Mouse (Mus musculus): ENCODE data around the gene Ttc39b. TPM values are rescaled to one million over a fixed set of nuclear protein-coding genes. Genes with fewer than 3 reads are reported as not detected.

Ttc39b gene
- polyA plus RNA-seq, 1 experiment: 2.5 TPM

DNA sequence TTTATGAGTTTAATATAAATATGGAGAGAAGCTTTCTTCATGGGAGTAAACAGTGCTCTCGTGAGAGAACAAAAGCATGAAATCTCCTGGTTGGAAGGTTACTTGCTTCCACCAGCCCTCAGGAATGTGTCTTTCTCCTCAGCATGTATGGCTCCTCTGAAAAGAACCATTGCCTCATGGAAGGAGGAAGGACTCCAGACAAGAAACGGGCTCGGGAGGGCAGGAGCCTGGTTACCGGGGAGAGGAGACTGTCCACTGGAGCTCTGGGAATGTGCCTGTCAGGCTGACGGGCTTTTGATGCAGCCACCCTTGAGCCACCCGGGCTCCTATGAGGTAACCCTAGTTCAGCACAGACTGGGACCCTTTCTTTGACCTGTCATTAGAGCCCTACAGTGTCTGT, 137.6 kb downstream of the Ttc39b start:
- 50% methylated on average over 6 of the region's 6 CpGs for WGBS
- H3K36me3 ChIP-seq (ENCODE audit: control insufficient read depth, insufficient read depth, low read length): no peaks in the 10 kb centered on the region
- H3K4me1 ChIP-seq (ENCODE audit: control insufficient read depth, insufficient read depth, low read length): no peaks in the 10 kb centered on the region
- TF ChIP-seq CTCF (conservative IDR thresholded peaks at IDR 0.05; ENCODE audit: insufficient read depth, insufficient read length, low read depth, low read length) (no peak), POLR2A (IDR thresholded peaks at IDR 0.05; ENCODE audit: low read depth, low read length) (no peak)
- no peak overlapping the region for H3K27ac ChIP-seq (ENCODE audit: insufficient read depth, low read depth, low read length)
- H3K4me3 ChIP-seq (ENCODE audit: insufficient read depth, low read depth, low read length): no peak overlapping the region
- H3K27me3 ChIP-seq (replicated peaks; ENCODE audit: control insufficient read depth, insufficient read depth, low read length): no peaks in the 10 kb centered on the region
- no peak for DNase-seq

DNA sequence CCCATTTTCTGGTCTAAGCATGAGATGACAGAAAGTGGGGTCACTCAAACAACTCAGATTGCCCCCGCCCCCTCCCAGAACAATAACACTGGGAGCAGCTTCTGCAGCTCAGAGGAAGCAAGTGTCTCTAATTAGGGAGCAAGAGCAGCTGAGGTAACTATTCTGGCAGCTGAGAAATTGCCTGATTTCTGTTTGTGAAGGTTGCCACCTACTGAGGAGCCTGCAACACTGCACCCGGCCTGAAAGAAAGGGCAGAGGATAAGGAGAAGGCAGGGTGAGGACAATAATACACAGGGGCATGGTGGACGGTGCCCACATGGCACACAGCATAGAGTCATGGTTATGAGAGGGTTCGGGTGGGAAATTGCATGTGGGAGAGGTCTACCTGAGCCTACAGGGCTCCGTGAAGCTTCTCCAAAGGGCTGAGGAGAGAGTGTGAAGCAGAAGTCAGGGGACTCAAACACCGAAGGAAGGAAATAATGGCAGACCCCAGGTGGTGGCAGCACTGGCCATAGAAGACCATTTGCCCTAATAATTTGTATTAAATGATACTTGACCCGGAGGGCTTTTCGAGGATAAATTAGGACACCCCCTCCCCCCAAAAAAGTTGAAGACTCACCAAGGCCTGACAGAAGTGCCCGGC, 140.6 kb downstream of the Ttc39b start:
- Histone ChIP-seq H3K27me3 (replicated peaks; ENCODE audit: control insufficient read depth, insufficient read depth, low read length) (no peaks in the 10 kb centered on the region), H3K27ac (ENCODE audit: insufficient read depth, low read depth, low read length) (no peak overlapping the region), H3K4me1 (ENCODE audit: control insufficient read depth, insufficient read depth, low read length) (no peaks in the 10 kb centered on the region), H3K36me3 (ENCODE audit: control insufficient read depth, insufficient read depth, low read length) (no peaks in the 10 kb centered on the region), H3K4me3 (ENCODE audit: insufficient read depth, low read depth, low read length) (no peak overlapping the region)
- WGBS: 38% methylated on average over 9 of the region's 9 CpGs
- peak; percentile 57 for DNase-seq
- peak; percentile 77 for TF ChIP-seq CTCF (conservative IDR thresholded peaks at IDR 0.05; ENCODE audit: insufficient read depth, insufficient read length, low read depth, low read length)
- no peak for TF ChIP-seq POLR2A (IDR thresholded peaks at IDR 0.05; ENCODE audit: low read depth, low read length)

DNA sequence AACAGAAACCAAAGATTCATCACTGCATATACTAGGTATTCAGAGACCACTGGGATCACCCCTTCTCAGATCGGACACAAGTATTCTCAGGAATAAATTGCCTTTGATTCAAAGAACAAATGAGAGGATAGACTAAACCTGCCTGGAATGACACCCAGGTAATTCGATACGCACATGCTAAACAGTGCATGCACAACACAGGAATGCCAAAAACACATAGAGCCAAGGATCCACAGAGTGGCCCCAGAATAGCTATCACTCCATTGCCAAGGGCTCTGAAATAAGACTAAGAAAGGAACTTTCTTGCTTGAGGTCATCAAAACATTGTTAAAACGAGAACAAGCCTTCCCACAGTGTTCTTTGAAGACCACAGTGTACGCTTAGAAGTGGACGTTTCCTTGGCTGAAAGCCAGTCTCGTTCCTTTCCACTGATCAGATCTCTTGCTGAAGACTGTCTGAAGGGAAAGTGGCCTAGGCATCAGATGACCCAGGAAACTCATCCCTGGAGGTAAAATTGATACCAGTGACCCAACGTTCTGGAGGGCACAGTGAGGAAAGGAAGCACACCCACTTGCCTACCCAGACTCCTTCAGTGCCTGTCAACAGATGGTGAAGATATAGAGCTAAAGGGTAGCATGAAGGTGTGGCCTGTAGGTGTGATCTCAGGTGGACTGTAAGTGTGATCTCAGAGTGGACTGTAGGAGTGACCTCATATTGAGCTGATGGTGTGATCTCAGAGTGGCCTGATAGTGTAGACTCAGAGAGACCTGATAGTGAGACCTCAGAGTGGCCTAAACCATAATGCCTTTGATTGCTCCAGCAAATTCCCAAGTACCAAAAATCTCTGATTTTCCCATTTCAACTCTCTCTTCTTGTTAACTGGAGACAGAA, 141.6 kb downstream of the Ttc39b start:
- no peaks in the 10 kb centered on the region for H3K27me3 ChIP-seq (replicated peaks; ENCODE audit: control insufficient read depth, insufficient read depth, low read length)
- no peaks in the 10 kb centered on the region for H3K4me1 ChIP-seq (ENCODE audit: control insufficient read depth, insufficient read depth, low read length)
- WGBS: 35% methylated on average over 8 of the region's 8 CpGs
- no peak overlapping the region for H3K4me3 ChIP-seq (ENCODE audit: insufficient read depth, low read depth, low read length)
- peak; percentile 4 for DNase-seq
- no peaks in the 10 kb centered on the region for H3K36me3 ChIP-seq (ENCODE audit: control insufficient read depth, insufficient read depth, low read length)
- H3K27ac ChIP-seq (ENCODE audit: insufficient read depth, low read depth, low read length): no peak overlapping the region
- TF ChIP-seq CTCF (conservative IDR thresholded peaks at IDR 0.05; ENCODE audit: insufficient read depth, insufficient read length, low read depth, low read length) (no peak), POLR2A (IDR thresholded peaks at IDR 0.05; ENCODE audit: low read depth, low read length) (no peak)

DNA sequence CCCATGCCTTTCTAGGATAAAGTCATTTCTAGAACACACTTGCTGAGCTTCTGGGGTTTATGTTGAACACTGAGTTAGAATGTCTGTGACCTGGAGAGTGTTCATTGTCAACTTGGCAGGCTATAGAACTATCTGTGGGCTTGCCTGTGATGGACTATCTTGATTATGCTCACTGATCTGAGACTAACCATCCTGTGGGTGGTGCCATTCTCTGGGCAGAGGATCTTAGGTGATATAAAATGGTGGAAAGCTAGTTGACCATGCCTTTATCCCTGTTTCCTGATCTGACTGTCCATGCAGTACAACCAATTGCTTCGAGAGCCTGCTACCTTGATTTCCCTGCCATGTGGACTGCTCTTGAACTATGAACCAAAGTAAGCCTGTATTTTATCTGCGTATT, 146.6 kb downstream of the Ttc39b start:
- Histone ChIP-seq H3K4me3 (ENCODE audit: insufficient read depth, low read depth, low read length) (no peak overlapping the region), H3K36me3 (ENCODE audit: control insufficient read depth, insufficient read depth, low read length) (no peaks in the 10 kb centered on the region), H3K27me3 (replicated peaks; ENCODE audit: control insufficient read depth, insufficient read depth, low read length) (no peaks in the 10 kb centered on the region), H3K4me1 (ENCODE audit: control insufficient read depth, insufficient read depth, low read length) (no peaks in the 10 kb centered on the region), H3K27ac (ENCODE audit: insufficient read depth, low read depth, low read length) (no peak overlapping the region)
- DNase-seq: no peak
- WGBS: 97% methylated on average over 2 of the region's 2 CpGs
- TF ChIP-seq POLR2A (IDR thresholded peaks at IDR 0.05; ENCODE audit: low read depth, low read length) (no peak), CTCF (conservative IDR thresholded peaks at IDR 0.05; ENCODE audit: insufficient read depth, insufficient read length, low read depth, low read length) (no peak)

DNA sequence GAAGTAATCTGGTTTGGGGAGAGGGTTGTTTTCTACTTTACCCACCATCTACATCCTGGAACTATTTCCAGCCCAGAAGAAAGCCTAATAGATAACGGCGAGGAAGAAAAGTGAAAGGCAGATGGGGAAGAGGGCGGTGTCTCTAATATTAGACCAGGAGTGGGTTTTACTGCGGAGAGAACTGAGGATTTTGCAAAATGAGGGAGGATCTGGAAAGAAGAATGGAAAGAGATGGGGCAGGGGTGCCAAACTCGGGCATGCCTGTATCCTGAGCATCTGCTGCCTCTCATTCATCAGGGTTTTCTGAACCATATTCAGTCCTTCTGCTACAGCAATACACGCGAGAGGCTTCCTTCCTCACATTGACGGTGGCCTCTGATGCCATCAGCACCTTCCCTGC, 149.1 kb downstream of the Ttc39b start:
- no peak for DNase-seq
- Histone ChIP-seq H3K4me3 (ENCODE audit: insufficient read depth, low read depth, low read length) (no peak overlapping the region), H3K4me1 (ENCODE audit: control insufficient read depth, insufficient read depth, low read length) (no peaks in the 10 kb centered on the region), H3K36me3 (ENCODE audit: control insufficient read depth, insufficient read depth, low read length) (no peaks in the 10 kb centered on the region), H3K27ac (ENCODE audit: insufficient read depth, low read depth, low read length) (no peak overlapping the region), H3K27me3 (replicated peaks; ENCODE audit: control insufficient read depth, insufficient read depth, low read length) (no peaks in the 10 kb centered on the region)
- WGBS: 82% methylated on average over 8 of the region's 8 CpGs
- TF ChIP-seq CTCF (conservative IDR thresholded peaks at IDR 0.05; ENCODE audit: insufficient read depth, insufficient read length, low read depth, low read length) (no peak), POLR2A (IDR thresholded peaks at IDR 0.05; ENCODE audit: low read depth, low read length) (no peak)

DNA sequence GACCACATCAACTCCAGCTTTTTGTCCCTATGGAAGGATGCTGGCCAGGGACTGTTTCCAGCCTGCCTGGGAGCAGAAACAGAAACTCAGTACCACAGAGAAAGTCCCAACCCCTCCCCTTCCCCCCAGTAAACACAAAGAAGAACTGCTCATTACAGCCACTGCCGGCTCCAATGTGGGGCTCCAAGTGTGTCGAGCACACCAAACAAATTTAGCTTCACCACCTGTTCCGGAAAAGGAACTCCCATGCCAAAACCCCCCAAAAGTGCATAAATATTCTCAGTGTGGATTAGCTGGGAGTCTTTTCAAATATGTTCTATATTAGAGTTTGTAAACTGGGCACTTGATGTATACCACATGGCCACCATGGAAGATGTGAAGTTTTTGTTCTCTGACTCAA, 151.8 kb downstream of the Ttc39b start:
- no peak for TF ChIP-seq POLR2A (IDR thresholded peaks at IDR 0.05; ENCODE audit: low read depth, low read length)
- no peak for TF ChIP-seq CTCF (conservative IDR thresholded peaks at IDR 0.05; ENCODE audit: insufficient read depth, insufficient read length, low read depth, low read length)
- DNase-seq: no peak
- 73% methylated on average over 3 of the region's 3 CpGs for WGBS
- H3K4me3 ChIP-seq (ENCODE audit: insufficient read depth, low read depth, low read length): no peak overlapping the region
- H3K27ac ChIP-seq (ENCODE audit: insufficient read depth, low read depth, low read length): no peak overlapping the region
- no peaks in the 10 kb centered on the region for H3K4me1 ChIP-seq (ENCODE audit: control insufficient read depth, insufficient read depth, low read length)
- H3K27me3 ChIP-seq (replicated peaks; ENCODE audit: control insufficient read depth, insufficient read depth, low read length): no peaks in the 10 kb centered on the region
- no peaks in the 10 kb centered on the region for H3K36me3 ChIP-seq (ENCODE audit: control insufficient read depth, insufficient read depth, low read length)

DNA sequence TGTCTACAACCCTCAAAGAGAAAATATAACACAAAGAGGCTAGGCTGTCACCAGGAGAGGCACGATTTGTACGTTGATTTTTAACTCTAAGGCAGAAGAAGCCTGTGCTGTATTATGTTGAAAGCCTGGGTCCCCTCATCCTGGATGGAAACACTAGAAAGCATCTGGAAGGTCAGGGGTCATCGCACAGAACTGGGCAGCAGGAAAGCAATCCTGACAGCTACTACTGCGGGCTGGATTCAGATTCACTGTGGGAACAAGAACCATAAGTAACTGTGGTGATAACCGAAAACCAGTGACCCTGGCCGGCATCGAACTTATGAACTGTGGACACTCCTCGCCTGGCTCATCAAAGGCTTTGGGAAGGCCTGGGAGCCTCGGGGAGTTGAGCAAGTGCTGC, 153.3 kb downstream of the Ttc39b start:
- H3K27ac ChIP-seq (ENCODE audit: insufficient read depth, low read depth, low read length): no peak overlapping the region
- WGBS: 43% methylated on average over 9 of the region's 9 CpGs
- DNase-seq: no peak
- H3K4me1 ChIP-seq (ENCODE audit: control insufficient read depth, insufficient read depth, low read length): no peaks in the 10 kb centered on the region
- H3K4me3 ChIP-seq (ENCODE audit: insufficient read depth, low read depth, low read length): no peak overlapping the region
- no peaks in the 10 kb centered on the region for H3K27me3 ChIP-seq (replicated peaks; ENCODE audit: control insufficient read depth, insufficient read depth, low read length)
- TF ChIP-seq CTCF (conservative IDR thresholded peaks at IDR 0.05; ENCODE audit: insufficient read depth, insufficient read length, low read depth, low read length) (no peak), POLR2A (IDR thresholded peaks at IDR 0.05; ENCODE audit: low read depth, low read length) (no peak)
- H3K36me3 ChIP-seq (ENCODE audit: control insufficient read depth, insufficient read depth, low read length): no peaks in the 10 kb centered on the region

Other genes with a start within 250 kb of the Ttc39b start
- 8.0 and 10.3 TPM in 2 replicates for gene Snapc3, start 93.5 kb upstream of the Ttc39b start, polyA plus RNA-seq (2012; rRNA removed)
- 10.6 and 11.0 TPM in 2 replicates for gene Psip1, start 162.2 kb upstream of the Ttc39b start, polyA plus RNA-seq (2012; rRNA removed)
- gene Ccdc171, start 201.3 kb upstream of the Ttc39b start, polyA plus RNA-seq (2012; rRNA removed): 0.72 TPM in 2 replicates